Mouse (Mus musculus): ENCODE results near the gene Sap30l.
"Not testable (repeated sequence)": the region's sequence is repeated elsewhere in the genome, so short reads cannot be mapped to it uniquely, and the experiment has no call there.

The Sap30l gene

DNA sequence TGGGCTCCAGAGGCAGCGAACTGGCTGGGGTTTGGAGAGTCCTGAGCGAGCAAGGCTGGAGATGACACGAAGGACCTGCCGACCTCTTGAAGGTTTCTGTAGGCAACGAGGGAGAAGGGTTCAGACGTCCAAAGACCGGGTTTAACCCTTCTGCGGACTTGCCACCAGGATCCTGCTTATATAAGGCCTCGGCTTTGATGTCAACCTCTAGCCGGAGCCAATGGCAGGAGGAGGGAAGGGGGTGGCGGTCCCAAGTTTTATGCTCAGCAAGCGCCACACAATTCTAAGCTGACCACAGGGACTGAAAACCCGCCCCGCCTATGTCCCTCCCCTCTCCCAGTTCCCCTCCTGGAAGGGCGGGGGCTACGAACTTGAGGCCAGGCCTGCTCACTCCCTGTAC, 30.4 kb downstream of the Sap30l start:
- no peak for DNase-seq (ENCODE audit: low spot score)

DNA sequence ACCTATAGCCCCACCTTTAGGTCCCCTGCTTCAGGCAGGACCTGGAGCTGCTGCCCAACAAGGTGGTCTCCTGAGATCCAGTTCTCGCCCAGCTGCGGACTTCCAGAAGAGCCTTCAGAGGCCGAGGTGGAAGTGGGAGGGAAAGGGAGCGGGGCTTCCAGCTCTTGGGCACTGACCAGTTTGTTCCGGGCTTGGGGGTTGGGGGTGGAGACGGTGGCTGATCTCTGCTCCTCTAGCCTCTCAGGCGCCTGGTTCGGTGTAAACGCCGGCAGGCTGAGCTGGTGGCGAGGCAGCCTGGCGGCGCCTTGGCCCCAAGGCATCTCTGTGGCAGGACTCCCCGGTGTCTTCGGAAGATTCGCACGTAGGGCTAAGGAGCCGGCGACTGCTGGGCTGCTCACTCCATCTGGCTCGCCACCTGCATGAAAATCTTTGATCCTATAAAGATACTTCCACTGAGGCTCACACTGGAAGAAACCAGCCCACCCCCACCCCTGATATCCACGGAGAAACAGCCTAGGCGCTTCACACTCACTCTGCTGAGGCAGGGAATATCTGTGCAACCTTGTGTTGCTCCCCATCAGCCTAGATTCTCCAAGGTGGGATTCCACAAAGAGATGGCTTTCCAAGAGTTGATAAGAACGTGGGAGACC, 31.2 kb downstream of the Sap30l start, which contains the start of gene Hand1:
Gene Hand1, minus strand, starts transcription at position 267 of the 650 bp plus-strand sequence.
- DNase-seq (ENCODE audit: low spot score) = no peak

DNA sequence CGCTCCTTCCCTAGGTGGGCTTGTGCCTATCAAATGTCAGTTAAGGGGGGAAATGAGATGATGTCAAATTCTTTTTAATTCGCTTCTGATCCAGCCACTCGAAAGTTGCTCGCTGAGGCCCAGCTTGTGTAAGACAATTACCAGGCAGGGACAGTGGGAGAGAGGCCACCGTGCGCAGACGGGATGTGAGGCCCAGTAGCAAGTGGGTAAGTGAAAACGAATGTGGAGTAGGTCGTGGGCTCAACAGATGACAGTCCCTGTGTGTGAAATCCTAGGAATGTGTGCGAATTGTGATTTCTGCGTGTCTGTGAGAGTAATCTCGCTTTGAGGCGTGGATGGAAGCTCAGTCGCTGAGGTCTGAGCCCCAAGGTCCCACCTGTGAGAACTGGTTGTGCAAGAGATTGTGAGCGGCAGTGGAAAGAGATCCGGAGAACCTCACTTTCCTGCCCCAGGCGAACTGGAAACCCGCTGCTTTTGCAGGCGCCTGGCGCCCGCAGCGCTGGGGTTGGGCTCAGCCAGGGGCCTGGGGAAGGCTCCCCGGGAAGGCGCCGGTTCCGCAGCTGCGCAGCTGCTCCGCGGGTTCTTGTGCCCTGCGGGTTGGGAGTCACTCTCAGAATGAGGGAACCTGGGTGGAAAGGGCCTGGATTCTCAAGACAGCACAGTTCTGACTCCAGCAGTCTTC, 32.0 kb downstream of the Sap30l start:
- no peak for DNase-seq (ENCODE audit: low spot score)

DNA sequence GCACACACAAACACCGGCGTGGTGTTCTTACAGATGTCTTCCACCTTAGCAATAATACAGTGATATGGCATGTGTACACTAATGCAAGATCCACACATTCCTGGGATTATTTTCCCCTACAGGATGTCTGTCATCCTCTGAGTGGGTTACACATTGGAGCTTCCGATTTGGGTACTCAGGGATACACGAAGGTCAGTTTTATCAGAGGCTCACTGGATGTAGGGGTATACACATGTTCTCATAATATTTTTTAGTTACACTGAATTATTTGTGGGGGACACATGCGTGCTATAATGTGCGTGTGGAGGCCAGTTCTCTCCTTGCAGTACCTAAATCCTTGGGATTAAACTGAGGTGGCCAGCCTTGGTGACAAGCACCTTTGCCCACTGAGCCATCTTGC, 32.6 kb downstream of the Sap30l start:
- no peak for DNase-seq (ENCODE audit: low spot score)

DNA sequence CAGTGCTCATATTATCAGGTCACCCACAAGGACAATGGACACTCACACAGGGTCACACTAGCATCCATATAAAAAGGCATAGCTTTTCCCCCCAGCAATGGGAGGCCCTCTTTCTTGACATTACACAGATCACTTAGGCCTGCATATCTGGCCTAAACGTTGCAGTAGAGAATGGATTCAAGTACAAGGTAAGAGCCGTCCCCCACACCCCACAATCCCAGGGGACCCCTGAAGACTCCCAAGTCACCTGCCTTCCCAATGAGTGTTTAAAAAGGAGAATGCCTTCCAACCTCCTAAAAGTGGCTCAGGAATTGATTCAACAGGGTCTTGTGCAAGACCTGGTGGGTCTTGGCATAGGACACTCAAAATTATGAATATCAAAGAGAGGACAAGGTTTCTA, 33.9 kb downstream of the Sap30l start:
- no peak for DNase-seq (ENCODE audit: low spot score)

DNA sequence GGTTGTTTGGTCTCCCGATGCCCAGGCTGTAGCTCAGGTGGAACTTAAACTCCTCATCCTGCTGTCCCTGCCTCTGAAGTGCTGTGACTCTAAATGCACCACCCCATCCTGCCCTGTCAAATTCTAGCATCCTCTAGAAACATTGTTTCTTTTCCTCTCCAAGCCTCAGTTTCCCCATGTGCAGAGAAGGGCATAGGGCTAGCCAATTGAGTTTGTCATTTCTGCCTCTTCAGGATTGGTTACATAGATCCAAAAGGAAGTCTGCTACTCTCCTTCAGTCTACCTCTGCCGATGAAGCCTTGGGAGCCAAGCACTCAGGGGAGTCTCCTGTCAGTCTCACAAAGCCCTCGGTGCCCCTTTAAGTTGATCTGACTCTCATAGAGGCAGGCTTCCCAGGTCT, 34.5 kb downstream of the Sap30l start:
- DNase-seq (ENCODE audit: low spot score) = no peak

DNA sequence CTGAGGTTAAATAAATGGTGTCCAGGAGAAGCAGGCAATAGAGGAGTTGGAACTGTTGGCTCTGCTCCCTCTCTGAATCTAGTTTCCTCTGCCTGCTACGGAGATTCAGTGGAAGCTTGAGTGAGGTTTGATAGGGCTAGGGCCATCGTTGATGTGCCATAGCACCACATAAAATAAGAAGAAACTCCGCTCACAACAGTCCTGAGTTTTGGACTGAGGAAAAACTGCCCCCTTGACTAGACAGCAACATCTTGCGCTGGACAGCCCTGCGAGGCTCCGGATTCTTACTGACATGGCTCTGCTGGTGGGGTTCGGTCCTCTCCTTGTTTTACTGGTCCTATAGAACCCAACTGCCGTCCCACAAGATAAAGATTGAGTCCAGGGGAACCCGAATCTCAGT, 35.0 kb downstream of the Sap30l start:
- no peak for DNase-seq (ENCODE audit: low spot score)

DNA sequence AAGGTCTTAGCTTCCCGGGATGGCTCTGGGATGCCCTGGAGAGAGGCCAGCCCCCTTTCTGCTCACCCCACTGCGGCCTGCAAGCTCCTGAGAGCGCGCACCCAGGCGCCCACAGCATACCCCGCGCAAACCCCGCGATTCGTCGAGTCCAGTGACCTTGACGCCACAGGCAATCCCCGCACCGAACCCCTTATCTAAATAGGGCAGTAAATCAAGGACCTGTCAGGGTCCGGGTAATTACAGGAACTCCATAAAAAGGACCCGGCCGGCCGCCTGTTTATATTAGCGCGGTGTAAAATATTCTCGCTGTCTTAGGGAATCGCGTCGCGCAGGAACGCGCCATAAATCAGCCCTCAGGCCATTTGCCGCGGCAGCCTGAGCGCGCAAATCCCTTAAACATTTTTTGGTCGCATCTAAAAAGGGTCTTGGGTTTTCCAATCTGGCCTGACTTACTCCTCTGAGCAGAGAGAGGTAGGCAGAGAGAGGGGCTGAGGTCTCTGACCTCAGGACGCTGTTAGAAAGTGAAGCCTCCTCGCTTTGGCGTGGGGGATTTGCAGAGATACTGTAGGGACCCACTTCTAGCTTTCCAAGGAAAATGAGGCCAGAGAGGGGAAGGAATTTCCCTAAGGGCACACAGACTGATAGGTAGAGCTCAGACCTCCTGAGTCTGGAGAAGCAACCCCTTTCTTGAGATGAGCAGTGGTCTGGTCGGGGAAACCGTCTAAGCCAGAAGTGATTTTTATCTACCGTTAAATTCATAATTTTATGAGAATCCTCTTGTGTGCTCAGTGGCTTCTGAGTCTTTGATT, 35.6 kb downstream of the Sap30l start:
- no peak for DNase-seq (ENCODE audit: low spot score)

DNA sequence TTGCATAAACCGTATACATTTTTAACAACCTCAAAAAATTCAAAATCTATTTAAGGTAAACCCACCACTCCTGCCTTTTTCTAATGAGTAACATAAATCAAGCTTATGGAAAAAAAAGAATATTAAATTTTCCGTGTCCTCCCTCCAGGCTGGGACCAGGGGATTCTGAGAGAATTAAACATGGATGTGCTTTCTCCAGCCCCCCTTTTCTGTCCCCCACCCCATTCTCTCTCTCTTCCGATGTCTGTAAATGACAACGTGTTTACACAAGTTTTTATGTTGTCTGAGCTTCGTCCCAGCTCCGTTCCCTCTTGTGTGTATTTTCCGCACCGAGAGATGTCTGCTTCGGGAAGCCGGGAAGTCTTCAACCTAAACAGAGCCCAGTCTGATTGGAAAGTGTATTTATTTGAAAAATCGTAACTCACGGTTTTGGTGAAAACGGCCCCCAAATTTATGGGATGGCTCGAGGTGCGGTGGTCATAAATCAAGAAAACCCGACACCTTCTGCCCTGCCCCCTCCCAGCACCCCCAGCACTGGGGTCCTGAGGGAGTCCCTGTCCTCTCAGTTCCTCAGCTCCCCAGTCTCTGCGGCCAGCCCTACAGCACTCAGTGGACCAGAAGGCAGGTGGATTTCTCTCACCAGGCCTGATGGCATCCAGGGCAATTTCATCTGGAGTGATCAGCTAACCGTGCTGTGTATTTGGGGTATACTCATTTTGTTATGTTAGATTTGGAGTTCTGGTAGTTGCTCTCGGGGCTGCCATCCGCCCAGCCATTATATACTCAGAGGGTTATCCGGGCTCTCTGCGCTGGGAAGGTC, 36.6 kb downstream of the Sap30l start:
- DNase-seq (ENCODE audit: low spot score) = no peak

DNA sequence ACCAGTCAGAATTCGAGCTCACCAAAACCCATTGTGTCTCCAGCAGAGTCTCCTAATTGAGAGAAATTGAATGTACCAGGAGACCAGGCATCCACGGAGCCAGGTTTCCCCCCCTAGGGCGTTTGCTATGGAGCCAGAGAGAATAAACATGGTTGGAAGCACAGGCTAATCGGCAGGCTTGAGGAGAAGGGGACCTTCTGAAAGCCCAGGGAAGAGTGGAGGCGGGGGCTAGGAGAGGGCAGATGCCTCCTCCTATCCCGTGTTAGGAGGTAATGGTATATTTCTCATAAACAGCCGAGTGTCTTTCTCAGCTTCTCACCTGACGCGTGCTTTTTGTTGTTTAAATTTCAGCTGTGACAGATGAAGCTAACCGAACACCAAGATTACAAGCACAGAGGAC, 39.5 kb downstream of the Sap30l start:
- no peak for DNase-seq (ENCODE audit: low spot score)

DNA sequence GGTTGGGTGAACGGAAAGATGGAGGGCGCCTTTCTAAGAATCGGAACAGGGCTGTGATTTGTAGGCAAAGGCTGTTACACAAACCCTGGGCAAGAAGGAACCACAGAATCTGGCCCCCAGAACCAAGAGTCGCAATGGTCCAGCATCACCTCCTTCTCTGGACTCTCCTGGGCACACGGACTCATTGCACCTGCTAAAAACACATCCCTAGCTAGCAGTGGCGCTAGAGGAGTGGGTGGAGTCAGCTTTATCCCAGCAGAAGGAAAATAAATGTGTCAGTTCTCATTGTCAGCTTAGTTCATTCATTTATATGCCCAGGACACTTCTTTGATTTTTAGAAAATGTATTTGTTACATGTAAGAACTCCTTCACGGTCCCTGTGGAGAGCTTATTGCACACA, 40.0 kb downstream of the Sap30l start:
- DNase-seq (ENCODE audit: low spot score) = no peak

DNA sequence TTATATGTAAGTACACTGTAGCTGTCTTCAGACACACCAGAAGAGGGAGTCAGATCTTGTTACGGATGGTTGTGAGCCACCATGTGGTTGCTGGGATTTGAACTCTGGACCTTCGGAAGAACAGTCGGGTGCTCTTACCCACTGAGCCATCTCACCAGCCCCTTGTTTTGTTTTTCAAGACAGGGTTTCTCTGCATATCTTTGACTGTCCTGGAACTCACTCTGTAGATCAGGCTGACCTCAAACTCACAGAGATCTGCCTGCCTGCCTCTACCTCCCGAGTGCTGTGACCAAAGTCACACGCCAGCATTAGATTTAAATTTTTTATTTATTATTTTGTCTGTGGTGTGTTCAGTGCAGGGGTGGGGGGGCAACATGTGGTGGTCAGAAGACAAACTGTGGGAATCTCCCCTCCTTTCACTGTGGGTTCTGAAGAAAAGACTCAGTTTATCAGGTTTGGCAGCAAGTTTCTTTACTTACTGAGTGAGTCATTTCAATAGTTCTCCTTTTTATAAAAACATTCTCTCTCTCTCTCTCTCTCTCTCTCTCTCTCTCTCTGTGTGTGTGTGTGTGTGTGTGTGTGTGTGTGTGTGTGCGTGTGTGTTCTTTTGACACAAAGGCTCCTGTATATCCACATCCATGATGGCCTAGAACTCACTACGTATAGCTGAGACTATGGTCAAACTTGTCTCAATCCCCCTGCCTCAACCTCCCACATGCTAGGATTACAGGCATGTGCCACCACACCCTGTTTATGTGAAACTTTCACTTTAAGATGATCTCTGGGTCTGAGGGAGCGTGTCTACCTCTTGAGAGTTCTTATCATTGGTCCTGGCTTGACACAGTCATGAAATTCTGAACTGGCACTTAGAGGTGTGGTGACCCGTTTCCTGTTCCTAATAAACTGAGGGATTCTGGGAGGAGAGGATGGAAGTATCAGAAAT, 45.3 kb downstream of the Sap30l start:
- not testable (repeated sequence) for DNase-seq (ENCODE audit: low spot score)

DNA sequence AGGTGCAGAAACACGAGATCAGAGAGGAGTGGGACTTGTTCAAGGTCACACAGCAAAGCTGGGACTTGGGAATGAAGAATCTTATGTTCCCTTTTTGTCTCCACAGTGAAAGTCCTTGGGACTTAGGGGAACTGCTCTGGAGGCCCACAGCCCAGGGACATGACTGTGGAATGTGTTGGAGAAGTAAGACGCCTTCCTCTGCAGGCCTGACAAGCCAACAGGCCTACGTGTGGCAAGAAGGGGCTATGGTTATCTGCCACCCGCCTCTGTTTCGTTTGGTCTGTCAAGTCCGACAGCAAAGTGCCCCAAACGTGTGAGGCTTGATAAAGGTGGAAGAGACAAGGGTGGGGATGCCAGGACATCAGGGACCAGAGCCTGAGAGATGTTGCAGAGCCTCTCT, 46.0 kb downstream of the Sap30l start:
- no peak for DNase-seq (ENCODE audit: low spot score)

DNA sequence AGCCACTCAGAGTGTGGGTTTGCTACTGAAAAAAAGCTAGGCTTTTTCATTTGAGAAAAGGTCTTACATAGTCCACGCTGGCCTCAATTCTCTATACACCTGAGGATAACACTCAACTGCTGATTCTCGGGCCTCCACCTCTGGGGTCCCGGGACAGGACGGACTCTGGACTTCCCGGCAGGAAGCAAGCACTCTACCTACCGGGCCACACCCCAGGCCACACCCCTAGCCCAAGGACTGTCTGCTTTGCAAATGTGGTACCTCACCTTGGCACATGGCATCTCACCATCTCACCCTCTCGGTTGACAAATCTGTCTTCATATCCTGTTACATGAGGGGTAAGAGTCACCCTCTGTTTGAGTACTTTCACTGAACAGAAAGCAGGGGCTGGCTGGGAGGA, 48.9 kb downstream of the Sap30l start:
- DNase-seq (ENCODE audit: low spot score) = no peak

DNA sequence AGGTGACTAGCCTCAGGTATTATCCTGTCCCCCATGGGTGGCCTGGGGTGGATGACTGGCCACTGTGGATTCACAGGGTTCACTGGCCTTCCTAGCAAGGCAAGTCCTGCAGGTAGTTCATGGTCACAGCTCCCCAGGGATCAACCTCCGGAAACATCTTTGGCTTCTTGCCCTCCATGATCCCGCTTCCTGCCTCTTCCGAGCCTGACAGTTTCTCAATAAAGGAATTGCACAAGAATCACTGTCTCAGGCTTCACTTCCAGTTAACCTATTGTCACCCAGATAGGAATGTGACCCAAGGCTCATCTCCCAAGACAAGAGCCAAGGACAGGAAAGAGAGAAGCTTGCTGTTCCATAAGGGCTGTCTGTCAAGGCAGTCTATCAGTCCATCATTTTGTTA, 49.5 kb downstream of the Sap30l start:
- no peak for DNase-seq (ENCODE audit: low spot score)

DNA sequence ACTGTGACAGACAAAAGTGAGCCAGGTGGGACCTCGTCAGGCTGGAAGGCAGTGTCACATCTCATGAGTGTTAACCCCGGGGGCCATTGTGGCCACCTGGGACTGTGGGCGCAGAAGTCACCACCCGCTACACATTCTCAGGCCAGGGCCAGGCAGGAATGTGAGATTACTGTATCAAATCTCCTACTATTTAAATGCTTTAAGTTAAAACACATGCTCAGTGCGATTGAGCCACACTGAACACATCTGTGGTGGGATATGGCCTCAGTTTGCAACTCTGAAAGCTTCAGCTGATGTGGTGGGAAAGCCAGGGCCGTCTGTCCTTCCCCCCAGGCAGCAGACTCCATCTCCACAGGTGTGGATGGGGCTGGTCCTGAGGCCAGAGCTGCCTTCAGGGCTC, 52.1 kb downstream of the Sap30l start:
- DNase-seq (ENCODE audit: low spot score) = no peak

DNA sequence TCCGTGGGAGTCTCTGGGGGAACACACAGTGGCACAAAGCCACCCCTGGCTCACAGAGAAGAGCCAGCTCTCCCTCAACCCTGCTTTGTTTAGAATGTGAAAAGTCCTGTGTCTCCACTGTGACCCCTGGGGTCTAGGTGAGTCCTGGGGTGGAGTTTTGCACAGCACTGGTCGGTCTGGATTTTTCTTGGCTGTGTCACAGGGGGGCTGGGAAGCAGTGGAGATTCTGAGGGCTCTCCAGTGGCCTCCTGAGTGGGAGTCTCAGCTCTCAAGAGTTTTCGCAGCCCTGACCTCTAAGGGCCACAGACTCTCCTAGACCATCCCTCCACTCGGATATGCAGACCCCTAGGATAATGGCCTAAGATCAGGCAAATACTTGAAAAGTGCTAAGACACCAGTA, 56.3 kb downstream of the Sap30l start:
- DNase-seq (ENCODE audit: low spot score) = no peak

All from ovary, postnatal 36 days (tissue).